Mouse (Mus musculus) bone marrow, adult 2 months (tissue): ENCODE results near the gene Rasl11b. TPM values are rescaled to one million over a fixed set of nuclear protein-coding genes. Genes with fewer than 3 reads are reported as not detected.

Source experiments
- H3K27ac ChIP-seq: fragments of 200-500 bp; 2 replicates; pipeline ENCODE4 v1.5.1; 2012; ENCODE audit warnings: low read depth, mild to moderate bottlenecking, control low read depth, inconsistent platforms, low read length; ENCODE audit not compliant: control insufficient read depth, poor library complexity, insufficient read depth
- H3K4me1 ChIP-seq: fragments of 200-500 bp; 2 replicates; pipeline ENCODE4 v1.6.1; 2011; ENCODE audit warnings: low read length; ENCODE audit not compliant: control insufficient read depth, insufficient read depth
- H3K4me3 ChIP-seq: fragments of 200-500 bp; replicated peaks from 2 replicates; pipeline ENCODE3; 2011; ENCODE audit warnings: mild to moderate bottlenecking, low read depth, low read length, control low read depth; ENCODE audit not compliant: control insufficient read depth
- CTCF ChIP-seq: fragments of 200-500 bp; IDR thresholded peaks from 2 replicates; pipeline ENCODE4 v1.5.1; 2011; ENCODE audit warnings: low read length, control low read depth; ENCODE audit not compliant: control insufficient read depth, insufficient read depth
- POLR2A ChIP-seq: fragments of 200-500 bp; IDR thresholded peaks from 2 replicates; pipeline ENCODE4 v1.6.1; 2011; ENCODE audit warnings: low read depth, mild to moderate bottlenecking, control low read depth, low read length, borderline replicate concordance; ENCODE audit not compliant: control insufficient read depth
- WGBS: fragments of 180-500 bp; shearing (Covaris S2); methylation state at CpG from one replicate; pipeline ENCODE4 v1.1.7; 2018; 5-methylcytosine and 5-hydroxymethylcytosine counted together
- polyA plus RNA-seq: library from polyadenylated mRNA; stranded (reverse); fragments of >200 nt; gene quantifications from 2 replicates; pipeline ENCODE4 v1.2.4, GENCODE M21; 2011; ENCODE audit warnings: low replicate concordance; ENCODE audit not compliant: missing spikeins, insufficient read depth, insufficient read length

Rasl11b gene
- polyA plus RNA-seq, 1 experiment: 9.8 TPM

DNA sequence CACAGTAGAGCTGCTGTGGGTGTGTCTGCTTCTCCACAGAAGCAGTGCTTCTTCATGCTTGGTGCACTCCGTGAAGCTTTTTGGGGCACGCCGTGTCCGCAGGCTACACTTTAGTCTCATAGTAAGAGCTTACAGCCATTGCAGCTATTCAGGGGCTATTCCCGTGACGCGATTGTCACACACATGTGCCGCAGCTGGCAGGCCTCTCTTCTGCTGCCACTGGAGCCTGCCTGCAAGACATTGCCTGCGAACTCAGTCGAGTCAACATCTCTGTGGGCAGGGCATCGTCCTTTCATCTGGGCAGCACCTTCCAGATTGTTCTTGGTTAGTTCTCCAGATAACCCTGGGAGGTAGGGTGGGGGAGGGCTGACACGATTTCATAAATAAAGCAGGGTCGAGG lies 4.7 kb downstream of the Rasl11b start:
- Histone ChIP-seq H3K27ac (no peak overlapping the region), H3K4me1 (peaks cover 4% of the 10 kb centered on the region; the same call in 1 of the 2 replicates), H3K4me3 (no peak overlapping the region)
- TF ChIP-seq CTCF (no peak), POLR2A (no peak)
- 85% methylated on average over 13 of the region's 13 CpGs for WGBS

DNA sequence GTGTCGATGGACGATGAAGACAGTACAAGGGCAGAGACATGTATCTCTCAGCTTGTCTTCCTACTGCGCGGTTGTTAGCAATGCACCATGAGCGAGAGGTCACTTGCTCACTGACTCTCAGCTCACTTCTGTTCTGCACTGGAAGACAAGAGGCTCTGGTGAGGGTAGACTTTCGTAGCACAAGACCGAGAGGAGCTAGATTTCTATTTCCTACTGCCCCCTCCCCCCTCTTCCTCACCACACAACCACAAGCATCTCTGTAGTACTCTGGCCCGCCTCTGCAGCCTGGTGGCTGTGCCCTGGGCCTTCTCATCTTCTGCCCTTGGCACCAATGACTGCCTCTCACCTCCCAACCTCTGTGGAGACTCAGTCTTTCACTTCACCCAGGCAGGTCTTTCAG lies 5.4 kb downstream of the Rasl11b start:
- peaks cover 4% of the 10 kb centered on the region; the same call in 1 of the 2 replicates for H3K4me1 ChIP-seq
- no peak overlapping the region for H3K4me3 ChIP-seq
- no peak overlapping the region for H3K27ac ChIP-seq
- no peak for TF ChIP-seq CTCF
- TF ChIP-seq POLR2A: no peak
- WGBS: 39% methylated on average over 8 of the region's 8 CpGs

DNA sequence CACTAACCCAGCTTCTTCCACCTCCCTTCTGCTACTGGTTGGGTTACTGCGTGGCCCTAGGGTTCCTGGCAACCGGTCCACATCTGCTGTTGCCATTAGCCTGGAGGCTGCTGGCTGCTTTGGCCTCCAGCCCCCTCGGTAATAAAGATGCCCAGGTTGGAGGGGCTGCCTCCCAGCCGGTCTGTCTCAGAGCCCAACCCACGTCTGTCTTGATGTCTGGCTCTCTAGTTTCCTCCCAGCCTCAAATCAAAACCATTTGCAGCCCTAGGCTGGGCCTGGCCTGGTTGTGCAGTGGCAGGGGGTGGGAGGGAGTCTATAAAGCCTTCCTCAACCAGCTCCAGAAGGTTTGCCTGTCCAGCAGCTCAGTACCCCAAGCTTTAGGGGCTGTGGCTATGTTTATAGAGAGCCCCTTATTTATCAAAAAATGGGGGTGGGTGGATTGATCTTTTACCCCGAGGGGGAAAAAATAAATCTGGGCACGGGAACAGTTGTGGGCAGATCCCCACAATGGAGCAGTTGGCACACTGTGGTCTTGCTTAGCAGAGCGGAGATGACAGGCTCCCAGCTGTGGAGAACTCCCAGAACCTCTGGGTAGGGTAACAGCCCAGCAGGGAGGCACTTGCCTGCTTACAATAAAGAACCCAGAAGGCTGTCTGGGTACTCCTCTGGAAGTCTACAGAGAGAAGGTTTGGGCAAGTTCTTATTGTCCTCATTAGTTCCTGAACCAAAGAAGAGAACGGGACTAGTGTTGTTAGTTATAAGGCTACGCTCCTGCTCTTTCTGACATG lies 6.7 kb downstream of the Rasl11b start:
- TF ChIP-seq CTCF (no peak), POLR2A (no peak)
- Histone ChIP-seq H3K4me1 (peaks cover 4% of the 10 kb centered on the region; the same call in 1 of the 2 replicates), H3K27ac (no peak overlapping the region), H3K4me3 (no peak overlapping the region)
- WGBS: 82% methylated on average over 10 of the region's 10 CpGs

DNA sequence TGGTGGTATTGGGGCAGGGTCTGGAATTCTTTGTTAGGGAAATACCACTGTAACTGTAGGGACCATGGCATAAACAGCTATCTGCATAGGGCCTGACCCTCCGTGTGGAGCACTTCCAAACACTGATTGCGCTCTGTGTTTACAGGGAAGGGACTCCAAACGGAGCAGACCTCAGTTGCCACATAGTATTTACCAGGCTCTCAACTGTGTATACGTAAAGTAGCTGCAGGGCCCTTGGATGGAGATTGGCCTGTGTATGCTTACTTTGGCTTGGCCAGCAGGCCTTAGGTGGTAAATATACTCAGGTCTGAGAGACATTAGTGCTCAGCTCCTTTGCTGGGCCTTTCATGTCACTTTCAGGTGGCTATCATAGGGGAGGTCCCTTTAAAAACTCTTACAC lies 7.4 kb downstream of the Rasl11b start:
- no peak overlapping the region for H3K4me3 ChIP-seq
- TF ChIP-seq CTCF (no peak), POLR2A (no peak)
- 90% methylated on average over 4 of the region's 4 CpGs for WGBS
- H3K27ac ChIP-seq: no peak overlapping the region
- peaks cover 2% of the 10 kb centered on the region; the same call in 1 of the 2 replicates for H3K4me1 ChIP-seq

DNA sequence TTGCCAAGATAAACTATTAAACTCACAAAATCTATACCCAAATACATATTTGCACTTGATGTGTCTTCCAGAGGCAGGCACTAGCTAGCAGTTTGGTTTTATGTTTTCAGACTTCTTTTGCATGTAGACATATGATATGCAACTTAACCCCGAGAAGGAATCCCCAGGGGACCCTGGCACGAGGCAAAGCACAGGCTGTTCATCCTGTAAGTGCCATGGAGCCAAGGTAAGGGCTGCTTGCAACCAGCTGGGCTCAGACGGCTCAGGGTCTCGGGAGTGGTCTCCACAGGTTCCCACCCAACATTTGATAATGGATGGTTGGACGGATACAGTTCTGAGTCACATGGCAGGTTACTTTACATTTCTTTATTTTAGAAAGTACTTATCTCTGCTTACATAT lies 9.4 kb downstream of the Rasl11b start:
- 87% methylated on average over 5 of the region's 5 CpGs for WGBS
- peaks cover 2% of the 10 kb centered on the region; the same call in 1 of the 2 replicates for H3K4me1 ChIP-seq
- H3K27ac ChIP-seq: no peak overlapping the region
- H3K4me3 ChIP-seq: no peak overlapping the region
- TF ChIP-seq POLR2A (no peak), CTCF (no peak)

DNA sequence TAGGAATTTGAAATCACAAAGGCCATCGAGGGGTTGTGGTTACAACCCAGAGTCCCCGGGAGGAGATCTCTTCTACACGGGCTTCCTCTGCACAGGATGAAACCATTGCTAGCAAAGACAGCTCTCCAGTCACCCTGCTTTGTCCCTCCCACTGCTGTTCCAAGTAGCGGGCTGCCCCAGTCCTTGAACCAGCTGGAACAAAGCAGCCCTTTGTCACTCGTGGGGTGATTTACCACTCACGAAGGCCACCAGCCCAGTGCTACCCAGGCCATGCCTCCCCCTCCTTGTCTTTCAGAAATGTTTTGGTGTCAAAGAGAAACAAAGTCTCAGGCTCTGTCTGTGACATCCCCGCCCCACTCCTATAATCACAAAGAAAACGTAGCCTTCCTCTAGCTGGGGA lies 10.4 kb downstream of the Rasl11b start:
- H3K4me1 ChIP-seq: no peaks in the 10 kb centered on the region
- 47% methylated on average over 8 of the region's 8 CpGs for WGBS
- TF ChIP-seq POLR2A (no peak), CTCF (no peak)
- H3K27ac ChIP-seq: no peak overlapping the region
- H3K4me3 ChIP-seq: no peak overlapping the region

DNA sequence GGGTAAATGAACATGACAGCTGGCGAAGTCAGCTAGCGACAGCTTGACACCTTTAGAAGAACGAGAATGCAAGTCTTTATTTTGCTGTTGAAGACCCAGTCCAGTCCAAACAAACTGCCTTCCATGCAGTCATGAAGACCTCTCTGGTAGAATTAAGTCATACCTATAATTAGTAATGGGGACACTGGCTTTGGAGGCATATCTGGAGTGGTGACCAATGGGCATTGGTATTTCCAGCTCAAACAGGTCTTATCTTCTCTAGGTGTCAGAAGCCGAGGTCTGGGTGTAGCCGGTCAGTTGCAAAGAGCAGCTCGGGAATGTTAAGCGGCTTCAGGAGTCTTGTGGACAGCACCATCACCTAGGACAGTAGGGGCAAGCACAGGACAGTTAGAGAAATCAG lies 11.0 kb downstream of the Rasl11b start:
- no peak for TF ChIP-seq CTCF
- no peak for TF ChIP-seq POLR2A
- Histone ChIP-seq H3K27ac (no peak overlapping the region), H3K4me3 (no peak overlapping the region), H3K4me1 (no peaks in the 10 kb centered on the region)
- WGBS: 95% methylated on average over 7 of the region's 7 CpGs

DNA sequence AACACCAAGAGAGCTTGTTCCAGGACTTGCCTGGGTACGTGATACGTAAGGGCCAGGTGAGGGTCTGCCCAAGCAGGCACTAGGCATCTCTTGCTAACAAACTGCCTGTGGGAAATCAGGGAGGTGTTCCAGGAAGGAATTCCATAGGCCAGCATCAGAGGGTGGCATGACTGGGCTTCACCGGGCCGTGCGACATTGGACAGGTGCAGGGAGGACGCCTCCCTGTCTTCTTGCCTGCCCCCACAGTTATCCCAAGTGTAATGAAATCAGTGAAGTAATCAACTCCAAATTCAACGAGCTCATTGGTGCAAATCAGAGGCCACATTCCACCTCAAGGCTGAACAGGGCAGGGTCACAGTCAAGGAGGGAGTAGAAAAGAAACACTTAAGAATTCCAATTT lies 11.6 kb downstream of the Rasl11b start:
- WGBS: 89% methylated on average over 7 of the region's 7 CpGs
- no peak overlapping the region for H3K27ac ChIP-seq
- TF ChIP-seq CTCF: no peak
- no peak for TF ChIP-seq POLR2A

More for the DNA sequence above, 11.6 kb downstream of the Rasl11b start:
- no peaks in the 10 kb centered on the region for H3K4me1 ChIP-seq
- H3K4me3 ChIP-seq: no peak overlapping the region
